Mouse (Mus musculus): Measurements from ENCODE around the gene Gm11733. TPM values are rescaled to one million over a fixed set of nuclear protein-coding genes. Genes with fewer than 3 reads are reported as not detected.
A peak's percentile ranks its signal among the peaks of the same experiment; 100 is the strongest.
"Not testable (repeated sequence)": the region's sequence is repeated elsewhere in the genome, so short reads cannot be mapped to it uniquely, and the experiment has no call there.

Gm11733 gene
- polyA plus RNA-seq (2016; fragmentation: Nextera tagmentation; extraction: Ambion mirVana), result 0.20 TPM in 1 of 2 replicates, not detected in the other

- H3K4me1 ChIP-seq, result peaks cover 60% of the 10 kb centered on the region
- ATAC-seq (ENCODE audit: low FRiP score), result peak; percentile 47; the same call in 1 of the 2 replicates
Observed at GRCm38 (mm10) chr11:117484198-117484597, at the start of gene Gm11733. Gene Gm11733 (plus strand): TSS chr11:117484368.

GRCm38 (mm10) chr11:117436401-117437109 is 47.6 kb upstream of the Gm11733 start:
- Histone ChIP-seq H3K27ac (peak overlapping the region; percentile 56; the same call in 1 of the 2 replicates), H3K4me2 (peak overlapping the region; percentile 37), H3K4me3 (replicated peaks) (0 out of 2 replicates have a peak overlapping the region, but pooled peaks have one; percentile 4), H3K4me1 (peaks cover 59% of the 10 kb centered on the region), H3K9ac (no peak overlapping the region), H3K27me3 (peaks cover 34% of the 10 kb centered on the region), H3K36me3 (replicated peaks) (no peaks in the 10 kb centered on the region), H3K9me3 (no peaks in the 10 kb centered on the region)
- ATAC-seq (ENCODE audit: low FRiP score), result peak; percentile 90
- WGBS, result 18% methylated on average over 22 of the region's 22 CpGs

More at GRCm38 (mm10) chr11:117484198-117484597, at the start of gene Gm11733:
- peaks cover 46% of the 10 kb centered on the region for H3K27me3 ChIP-seq
- H3K27ac ChIP-seq, result peak within 1 kb of the TSS; percentile 87
- H3K9ac ChIP-seq, result no peak within 1 kb of the TSS
- H3K4me3 ChIP-seq (replicated peaks), result no peak within 1 kb of the TSS
- H3K4me2 ChIP-seq, result peak within 1 kb of the TSS; percentile 46
- no peaks in the 10 kb centered on the region for H3K36me3 ChIP-seq (replicated peaks)
- WGBS, result 26% methylated on average over 12 of the region's 12 CpGs
- no peaks in the 10 kb centered on the region; the same call in 1 of the 2 replicates for H3K9me3 ChIP-seq

- Histone ChIP-seq H3K4me1 (peaks cover 64% of the 10 kb centered on the region), H3K9ac (no peak overlapping the region), H3K4me3 (replicated peaks) (no peak overlapping the region), H3K27ac (peak overlapping the region; percentile 56; the same call in 1 of the 2 replicates), H3K27me3 (peaks cover 40% of the 10 kb centered on the region), H3K4me2 (peak overlapping the region; percentile 37), H3K9me3 (no peaks in the 10 kb centered on the region), H3K36me3 (replicated peaks) (no peaks in the 10 kb centered on the region)
- ATAC-seq (ENCODE audit: low FRiP score), result no peak
- 11% methylated on average over 7 of the region's 7 CpGs for WGBS
Observed at GRCm38 (mm10) chr11:117437110-117437490, 47.1 kb upstream of the Gm11733 start.

GRCm38 (mm10) chr11:117438363-117438762 is 45.8 kb upstream of the Gm11733 start:
- Histone ChIP-seq H3K4me1 (peaks cover 71% of the 10 kb centered on the region), H3K4me2 (no peak overlapping the region), H3K4me3 (replicated peaks) (no peak overlapping the region), H3K27me3 (peaks cover 40% of the 10 kb centered on the region), H3K36me3 (replicated peaks) (no peaks in the 10 kb centered on the region), H3K27ac (peak overlapping the region; percentile 75), H3K9ac (no peak overlapping the region), H3K9me3 (no peaks in the 10 kb centered on the region)
- peak; percentile 31; the same call in 1 of the 2 replicates for ATAC-seq (ENCODE audit: low FRiP score)
- 26% methylated on average over 6 of the region's 6 CpGs for WGBS

- Histone ChIP-seq H3K9ac (no peak overlapping the region), H3K9me3 (no peaks in the 10 kb centered on the region), H3K4me1 (peaks cover 85% of the 10 kb centered on the region), H3K27ac (peak overlapping the region; percentile 31; the same call in 1 of the 2 replicates), H3K4me2 (peak overlapping the region; percentile 39), H3K36me3 (replicated peaks) (no peaks in the 10 kb centered on the region), H3K4me3 (replicated peaks) (peak overlapping the region; percentile 11; the same call in 1 of the 2 replicates), H3K27me3 (peaks cover 43% of the 10 kb centered on the region)
- 14% methylated on average over 22 of the region's 22 CpGs for WGBS
- no peak for ATAC-seq (ENCODE audit: low FRiP score)
Observed at GRCm38 (mm10) chr11:117440865-117441425, 43.2 kb upstream of the Gm11733 start.

- Histone ChIP-seq H3K27me3 (peaks cover 45% of the 10 kb centered on the region), H3K4me3 (replicated peaks) (no peak overlapping the region), H3K9ac (no peak overlapping the region), H3K36me3 (replicated peaks) (no peaks in the 10 kb centered on the region), H3K27ac (no peak overlapping the region), H3K4me2 (no peak overlapping the region), H3K4me1 (peaks cover 55% of the 10 kb centered on the region), H3K9me3 (no peaks in the 10 kb centered on the region)
- 67% methylated on average over 2 of the region's 2 CpGs for WGBS
- ATAC-seq (ENCODE audit: low FRiP score), result no peak
Observed at GRCm38 (mm10) chr11:117444090-117444489, 40.1 kb upstream of the Gm11733 start.

- Histone ChIP-seq H3K9ac (0 out of 2 replicates have a peak overlapping the region, but pooled peaks have one; percentile 21), H3K27ac (no peak overlapping the region), H3K4me2 (no peak overlapping the region), H3K4me3 (replicated peaks) (no peak overlapping the region), H3K27me3 (peaks cover 34% of the 10 kb centered on the region), H3K9me3 (no peaks in the 10 kb centered on the region), H3K4me1 (peaks cover 40% of the 10 kb centered on the region), H3K36me3 (replicated peaks) (no peaks in the 10 kb centered on the region)
- WGBS, result 77% methylated on average over 6 of the region's 6 CpGs
- no peak for ATAC-seq (ENCODE audit: low FRiP score)
Observed at GRCm38 (mm10) chr11:117445707-117446106, 38.5 kb upstream of the Gm11733 start.

GRCm38 (mm10) chr11:117454086-117454485 is 30.1 kb upstream of the Gm11733 start:
- ATAC-seq (ENCODE audit: low FRiP score), result peak; percentile 85
- H3K27me3 ChIP-seq, result peaks cover 33% of the 10 kb centered on the region
- no peaks in the 10 kb centered on the region for H3K9me3 ChIP-seq
- no peaks in the 10 kb centered on the region for H3K36me3 ChIP-seq (replicated peaks)
- H3K4me1 ChIP-seq, result peaks cover 23% of the 10 kb centered on the region
- peak overlapping the region; percentile 19 for H3K4me2 ChIP-seq
- H3K27ac ChIP-seq, result peak overlapping the region; percentile 73
- WGBS, result 6% methylated on average over 10 of the region's 10 CpGs
- H3K4me3 ChIP-seq (replicated peaks), result no peak overlapping the region
- no peak overlapping the region for H3K9ac ChIP-seq

GRCm38 (mm10) chr11:117459148-117459547 is 25.0 kb upstream of the Gm11733 start:
- H3K4me2 ChIP-seq, result no peak overlapping the region; the same call in 1 of the 2 replicates
- no peaks in the 10 kb centered on the region for H3K9me3 ChIP-seq
- no peak overlapping the region for H3K9ac ChIP-seq
- ATAC-seq (ENCODE audit: low FRiP score), result no peak
- no peak overlapping the region for H3K4me3 ChIP-seq (replicated peaks)
- WGBS, result 0% methylated on average over 8 of the region's 8 CpGs
- H3K4me1 ChIP-seq, result peaks cover 46% of the 10 kb centered on the region
- no peaks in the 10 kb centered on the region for H3K36me3 ChIP-seq (replicated peaks)
- no peak overlapping the region for H3K27ac ChIP-seq
- peaks cover 41% of the 10 kb centered on the region for H3K27me3 ChIP-seq

GRCm38 (mm10) chr11:117462202-117462864 is 21.8 kb upstream of the Gm11733 start:
- 0 out of 2 replicates have a peak overlapping the region, but pooled peaks have one; percentile 17 for H3K9ac ChIP-seq
- peak; percentile 76 for ATAC-seq (ENCODE audit: low FRiP score)
- peaks cover 67% of the 10 kb centered on the region for H3K4me1 ChIP-seq
- H3K4me2 ChIP-seq, result peak overlapping the region; percentile 8
- WGBS, result 12% methylated on average over 16 of the region's 16 CpGs
- H3K27ac ChIP-seq, result peak overlapping the region; percentile 84
- no peaks in the 10 kb centered on the region for H3K36me3 ChIP-seq (replicated peaks)
- no peak overlapping the region for H3K4me3 ChIP-seq (replicated peaks)
- peaks cover 34% of the 10 kb centered on the region for H3K27me3 ChIP-seq
- no peaks in the 10 kb centered on the region for H3K9me3 ChIP-seq

GRCm38 (mm10) chr11:117463416-117463815 is 20.8 kb upstream of the Gm11733 start:
- not testable (repeated sequence) for H3K4me3 ChIP-seq (replicated peaks); H3K9ac ChIP-seq
- peaks cover 41% of the 10 kb centered on the region for H3K27me3 ChIP-seq

GRCm38 (mm10) chr11:117466292-117466691 is 17.9 kb upstream of the Gm11733 start:
- Histone ChIP-seq H3K27ac (peak overlapping the region; percentile 71), H3K27me3 (peaks cover 15% of the 10 kb centered on the region; the same call in 1 of the 2 replicates), H3K36me3 (replicated peaks) (no peaks in the 10 kb centered on the region), H3K4me2 (no peak overlapping the region), H3K4me3 (replicated peaks) (no peak overlapping the region), H3K4me1 (peaks cover 72% of the 10 kb centered on the region), H3K9ac (no peak overlapping the region), H3K9me3 (no peaks in the 10 kb centered on the region)
- 32% methylated on average over 5 of the region's 5 CpGs for WGBS
- ATAC-seq (ENCODE audit: low FRiP score), result no peak

More at GRCm38 (mm10) chr11:117463416-117463815, 20.8 kb upstream of the Gm11733 start:
- H3K36me3 ChIP-seq (replicated peaks); H3K4me2 ChIP-seq; H3K9me3 ChIP-seq; ATAC-seq (ENCODE audit: low FRiP score): not testable (repeated sequence)
- Histone ChIP-seq H3K27ac (peak overlapping the region; percentile 84; the same call in 1 of the 2 replicates), H3K4me1 (peaks cover 70% of the 10 kb centered on the region)
- 79% methylated on average over 4 of the region's 4 CpGs for WGBS
